Mouse (Mus musculus) embryo, embryonic 10.5 days (tissue): ENCODE results near the gene Arhgap15.

Experiments used
- DNase-seq: peaks from one replicate; pipeline ENCODE4 v3.0.0-alpha.2; 2015; ENCODE audit warnings: low spot score

Gene Arhgap15

DNA sequence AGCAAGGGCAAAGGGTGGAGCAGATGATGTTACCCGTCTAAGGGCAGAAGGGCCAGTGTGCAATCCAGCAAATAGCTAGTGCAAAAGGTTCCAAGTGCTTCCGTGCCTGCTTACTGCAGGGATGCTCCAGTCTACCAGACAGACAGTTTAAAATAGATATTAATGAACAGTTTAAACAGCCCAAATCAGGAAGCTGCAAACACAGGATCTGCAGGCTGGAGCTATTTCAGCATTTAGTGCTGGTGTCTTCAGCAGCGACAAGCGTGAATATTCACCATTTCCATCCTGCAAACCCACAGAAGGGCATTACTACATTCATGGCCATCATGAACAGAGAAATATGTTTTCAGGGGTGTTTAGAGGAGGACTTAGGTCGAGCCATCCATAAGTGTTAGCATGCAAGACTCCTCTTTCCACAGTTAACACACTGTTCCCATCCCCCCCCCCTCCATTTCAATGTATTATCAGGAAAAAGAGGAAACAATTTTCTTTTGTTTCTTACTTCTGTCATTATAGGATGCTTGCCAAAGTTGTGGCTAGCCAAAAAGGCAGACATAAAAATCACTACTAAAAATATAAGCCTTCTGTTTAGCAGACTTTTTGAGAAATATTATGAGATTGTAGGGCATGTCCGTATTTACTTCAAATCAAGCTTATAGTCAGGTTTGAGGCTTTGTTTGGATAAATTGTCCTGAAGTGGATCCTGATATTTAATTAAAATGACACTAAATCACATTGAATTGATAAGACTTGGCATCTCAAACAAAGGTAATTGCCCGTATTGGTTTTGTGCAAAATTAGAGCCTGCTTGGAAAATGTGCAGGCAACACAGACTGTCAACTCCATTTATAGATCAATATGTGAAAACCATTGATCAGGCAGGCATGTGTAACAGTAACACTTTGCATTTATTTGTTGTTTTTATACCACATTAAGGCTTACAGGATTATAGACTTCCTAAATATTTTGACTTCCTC, 35.4 kb downstream of the Arhgap15 start:
- DNase-seq, result no peak

DNA sequence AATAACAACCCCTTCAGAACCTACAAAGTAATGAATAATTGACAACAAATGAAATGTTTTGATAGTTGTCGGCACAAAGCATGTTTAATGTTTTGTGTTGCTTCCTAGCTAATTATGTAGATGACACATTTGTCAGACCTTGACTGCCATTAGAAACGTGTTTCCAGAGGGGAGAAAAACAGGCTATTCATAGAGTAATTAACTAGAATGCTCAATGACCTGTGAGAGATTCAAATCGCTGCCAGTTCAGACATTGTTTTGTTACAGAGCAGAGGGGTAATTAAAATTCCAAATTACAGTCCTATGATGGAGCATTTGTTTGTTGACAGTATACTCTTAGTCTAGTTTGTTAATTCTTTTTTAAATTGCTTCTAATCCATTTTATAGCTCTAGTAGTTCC, 37.5 kb downstream of the Arhgap15 start:
- no peak for DNase-seq

DNA sequence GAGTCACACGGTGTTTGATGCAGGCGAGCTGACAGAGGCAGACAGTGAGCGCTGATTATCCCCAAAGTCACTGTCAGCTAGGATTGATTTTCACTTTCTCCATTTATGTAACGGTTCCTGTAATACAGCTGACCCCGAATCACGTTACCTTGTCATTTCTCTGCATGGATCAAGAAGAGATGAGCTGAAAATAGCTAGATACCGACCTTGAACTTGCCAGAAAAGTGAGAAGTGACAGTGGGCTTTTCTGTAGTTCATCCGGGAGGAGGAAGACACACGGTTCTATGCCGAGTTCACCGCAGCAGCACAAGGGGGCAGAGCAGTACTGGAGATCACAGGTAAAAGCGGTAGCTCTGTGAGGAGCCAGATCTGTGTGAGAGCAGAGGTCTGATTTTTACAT, 38.5 kb downstream of the Arhgap15 start:
- peak; percentile 63 for DNase-seq

GRCm38 (mm10) chr2:43788484-43788883, 39.9 kb downstream of the Arhgap15 start:
- peak; percentile 29 for DNase-seq

DNA sequence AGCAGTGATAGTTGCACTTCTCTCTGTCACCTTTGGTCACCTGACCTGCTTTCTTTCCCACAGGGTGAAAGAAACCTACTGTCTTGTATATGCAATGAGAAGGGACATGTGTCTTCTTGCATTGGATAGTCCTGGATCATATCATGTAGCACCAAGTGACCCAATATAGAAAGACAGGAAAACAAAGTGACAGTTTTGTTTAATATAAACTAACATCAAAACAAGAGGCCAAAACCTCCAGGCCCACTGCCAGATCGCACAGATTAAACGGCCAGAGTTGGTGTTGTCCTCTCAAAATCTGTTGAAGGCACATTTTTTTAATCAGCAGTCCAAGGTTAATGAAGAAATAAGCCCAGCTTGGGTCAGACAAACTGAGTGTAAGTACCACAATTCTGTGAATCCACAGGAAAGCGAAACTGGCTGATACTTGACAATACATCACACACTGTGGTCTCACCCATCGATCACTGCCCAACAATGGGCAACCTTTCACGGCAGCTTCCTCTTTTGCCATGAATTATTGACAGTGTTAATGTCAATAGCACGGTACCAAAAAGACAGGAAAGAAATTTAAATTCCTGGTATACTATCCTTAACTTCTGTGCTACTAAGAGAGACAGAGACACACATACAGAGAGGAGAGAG, 41.5 kb downstream of the Arhgap15 start:
- DNase-seq, result no peak

DNA sequence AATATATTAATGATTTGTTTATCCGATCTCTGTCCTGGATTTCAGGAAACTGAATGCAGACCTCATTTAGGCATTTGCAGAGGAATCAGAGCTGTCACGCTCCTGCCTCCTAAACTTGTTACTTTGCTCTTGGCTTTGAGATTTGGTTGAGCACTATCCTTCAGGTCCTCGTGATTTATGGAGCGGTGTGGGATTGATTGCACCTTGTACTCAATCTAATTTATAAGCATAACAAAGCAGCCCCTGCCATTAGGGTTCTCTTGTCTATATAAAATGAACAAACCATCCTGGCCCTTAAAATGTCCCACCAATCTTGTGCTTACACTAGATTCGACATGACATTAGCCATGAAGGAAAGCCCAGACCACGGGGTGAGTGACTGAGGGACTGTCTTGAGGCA, 43.0 kb downstream of the Arhgap15 start:
- peak; percentile 30 for DNase-seq

DNA sequence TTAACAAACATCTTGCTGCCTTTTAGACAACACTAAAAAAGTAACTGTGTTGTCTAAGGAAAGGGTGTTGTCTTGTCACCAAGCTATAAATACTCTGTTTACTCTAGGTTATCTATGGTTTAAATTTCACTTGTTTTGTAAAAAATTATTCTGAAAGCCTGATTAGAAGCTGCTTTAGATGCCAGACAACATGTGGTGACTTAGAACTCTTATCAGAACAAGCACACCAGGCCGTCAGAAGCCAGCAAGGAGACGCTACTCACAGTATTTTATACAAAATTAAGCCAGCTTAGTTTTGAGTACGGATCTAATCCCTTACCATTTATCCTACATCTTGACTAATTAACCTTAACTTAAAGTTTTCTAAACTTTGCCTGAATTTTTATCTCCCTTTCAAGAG, 44.5 kb downstream of the Arhgap15 start:
- no peak for DNase-seq

DNA sequence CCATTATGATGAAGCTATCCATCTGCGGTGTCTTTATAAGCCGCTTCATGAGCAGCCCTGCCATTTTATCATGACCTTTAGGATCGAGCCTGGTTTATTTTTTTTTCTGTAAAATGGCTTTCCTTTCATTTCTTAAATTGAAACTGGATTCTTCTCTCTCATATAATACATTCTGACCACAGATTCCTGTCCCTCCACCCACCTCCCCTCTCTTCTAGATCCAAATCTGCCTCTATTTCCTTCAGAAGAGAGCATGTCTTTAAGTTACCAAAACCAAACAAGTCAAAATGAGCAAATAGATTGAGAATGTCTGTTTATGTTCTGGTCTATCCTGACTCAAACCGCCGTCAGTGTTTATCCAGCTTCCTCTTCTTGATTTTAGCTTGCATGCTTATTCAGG, 46.1 kb downstream of the Arhgap15 start:
- no peak for DNase-seq

- no peak for DNase-seq
Observed at GRCm38 (mm10) chr2:43796448-43796847, 47.8 kb downstream of the Arhgap15 start.

DNA sequence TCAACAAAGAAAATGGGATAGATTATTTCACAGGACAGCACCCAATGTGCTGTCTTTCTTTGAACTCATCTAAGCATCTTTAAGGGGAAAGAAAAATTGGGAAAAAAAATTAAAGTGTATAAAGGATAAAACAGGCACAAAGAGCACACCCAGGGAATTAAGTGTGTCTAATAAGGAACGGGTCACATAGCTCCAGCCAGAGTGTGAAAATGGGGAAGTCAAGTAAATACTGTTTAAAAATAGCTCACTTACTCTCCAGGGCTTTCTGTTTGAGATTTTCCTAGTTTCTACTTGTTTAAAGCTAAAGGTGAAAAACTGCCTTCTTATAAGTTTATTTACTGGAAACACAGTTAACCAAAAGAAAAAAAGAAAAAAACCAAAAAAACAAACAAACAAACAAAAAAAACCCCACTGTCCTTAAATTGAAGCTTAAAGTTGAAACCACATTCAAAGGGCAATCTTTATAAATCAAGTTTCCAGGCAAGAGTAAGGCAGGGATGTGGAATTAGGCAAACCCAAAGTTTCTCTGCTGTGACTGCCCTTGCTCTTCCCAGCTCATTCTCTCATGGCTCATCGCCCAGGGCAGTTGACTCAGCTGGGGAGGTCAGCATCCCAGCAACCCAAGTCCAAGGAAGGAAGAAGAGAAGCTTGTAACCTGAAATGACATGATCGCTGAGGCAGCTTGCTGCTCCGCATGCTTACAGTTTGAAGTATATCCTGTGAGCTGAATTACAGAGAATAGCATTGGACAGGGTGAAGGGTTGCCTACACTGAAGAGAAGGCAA, 57.5 kb downstream of the Arhgap15 start:
- DNase-seq, result peak; percentile 29

DNA sequence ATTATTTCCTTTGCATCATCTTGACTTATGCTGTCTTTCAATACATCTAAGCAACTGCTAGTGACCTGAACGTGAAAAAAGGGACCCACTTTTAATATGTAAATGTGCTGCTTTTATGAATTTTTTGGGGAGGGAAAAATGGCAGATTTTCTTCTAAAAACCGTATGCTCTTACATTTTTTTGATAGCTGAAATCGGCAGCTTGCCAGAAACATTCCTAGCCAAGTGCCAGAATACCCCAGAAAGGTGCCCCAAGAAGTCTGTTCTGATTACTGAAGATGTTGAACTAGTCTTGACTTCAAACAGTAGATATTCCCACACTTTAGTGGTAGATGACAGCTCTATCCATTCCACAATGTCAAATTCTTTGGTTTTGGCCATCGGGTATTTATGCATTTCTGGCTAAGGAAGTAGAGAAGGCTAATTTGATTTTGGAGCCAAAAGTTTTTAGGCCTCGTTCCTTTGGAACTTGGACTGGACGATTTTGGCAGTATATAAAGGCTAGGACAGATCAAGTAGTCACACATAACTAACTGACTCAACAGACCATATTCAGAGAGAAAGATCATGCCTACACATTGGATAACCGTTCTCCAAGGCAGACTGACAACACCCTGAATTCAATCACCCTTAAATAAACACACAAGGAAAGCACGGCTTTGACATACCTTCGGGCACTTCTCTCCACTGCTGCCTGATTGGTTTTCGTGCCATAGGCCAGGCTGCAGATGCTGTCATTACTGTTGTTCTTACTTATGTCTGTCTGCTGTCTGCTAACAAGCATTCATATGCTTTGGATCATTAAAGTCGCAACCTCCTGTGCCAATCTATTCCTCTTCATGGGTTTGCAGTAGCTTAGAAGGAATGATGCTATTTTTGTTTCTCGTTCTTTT, 67.5 kb downstream of the Arhgap15 start:
- no peak for DNase-seq

- DNase-seq, result no peak
Observed at GRCm38 (mm10) chr2:43816788-43817581, 68.4 kb downstream of the Arhgap15 start.

DNA sequence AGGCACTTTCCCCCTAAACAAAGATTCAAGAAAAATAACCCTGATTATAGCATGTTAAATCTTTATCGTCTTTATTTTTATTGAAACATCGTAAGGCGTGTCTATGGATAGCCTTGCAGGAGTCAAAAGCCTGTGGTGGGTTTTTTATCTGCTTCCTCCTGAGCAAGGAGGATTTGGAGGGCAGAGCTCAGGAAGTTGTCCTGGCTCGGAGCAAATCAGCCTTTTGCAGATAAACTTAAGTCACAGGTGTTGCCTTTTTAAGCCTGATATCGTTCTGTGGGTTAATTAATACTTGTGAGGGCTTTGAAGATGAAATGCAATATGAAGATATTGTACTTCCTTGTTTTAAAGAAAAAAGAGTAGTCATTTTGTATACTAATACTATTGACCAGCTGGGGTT, 87.3 kb downstream of the Arhgap15 start:
- no peak for DNase-seq

- DNase-seq, result no peak
Observed at GRCm38 (mm10) chr2:43841644-43842043, 93.0 kb downstream of the Arhgap15 start.

- peak; percentile 42 for DNase-seq
Observed at GRCm38 (mm10) chr2:43851195-43851594, 102.6 kb downstream of the Arhgap15 start.

GRCm38 (mm10) chr2:43862709-43863108, 114.1 kb downstream of the Arhgap15 start:
- no peak for DNase-seq

DNA sequence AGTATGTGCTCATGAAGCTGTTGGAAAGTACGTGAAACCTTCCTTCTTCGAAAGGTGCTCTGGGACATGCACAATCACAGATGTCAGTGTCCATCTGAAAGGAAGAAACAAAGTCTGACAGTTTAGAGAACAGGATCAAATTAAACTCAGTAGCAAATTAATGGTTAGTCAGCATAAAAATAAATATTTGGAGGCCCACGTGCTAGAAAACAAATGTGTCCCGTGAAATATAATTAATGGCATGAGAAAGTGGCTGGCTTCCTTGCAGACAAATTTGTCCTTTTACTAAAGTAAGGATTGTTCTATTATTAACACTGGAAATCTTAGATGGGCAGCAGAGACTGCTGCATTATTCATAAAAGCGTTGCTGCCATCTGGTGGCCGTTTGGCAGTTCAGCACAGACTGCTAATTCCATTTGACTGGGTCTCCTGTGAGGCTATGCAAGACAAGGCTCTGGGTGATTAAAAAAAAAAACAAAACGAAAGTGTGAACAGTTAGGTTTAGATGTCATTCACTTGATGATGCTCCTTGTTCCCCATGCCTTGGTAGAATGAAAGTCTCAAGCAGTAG, 153.9 kb downstream of the Arhgap15 start:
- DNase-seq, result peak; percentile 85

DNA sequence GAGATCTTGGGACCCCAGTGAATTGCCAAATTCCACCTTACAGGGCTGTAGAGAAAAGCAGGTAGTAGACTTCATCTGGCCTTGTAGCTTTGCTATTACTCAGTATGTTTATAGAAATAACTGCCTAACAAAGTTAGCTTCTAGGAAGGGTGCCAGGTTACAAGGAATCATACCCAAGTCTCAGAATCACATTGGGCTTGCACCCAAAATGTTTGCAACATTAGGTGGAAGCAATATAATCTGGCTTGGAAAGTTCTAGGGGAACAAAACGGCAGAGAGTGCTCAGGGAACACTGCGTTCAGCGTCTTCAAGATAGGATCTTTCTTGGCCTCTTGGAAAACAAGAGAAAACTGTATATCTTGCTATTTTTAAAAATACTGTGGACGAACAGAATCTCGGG, 158.9 kb downstream of the Arhgap15 start:
- DNase-seq, result no peak

GRCm38 (mm10) chr2:43914104-43914503, 165.5 kb downstream of the Arhgap15 start:
- DNase-seq, result no peak

DNA sequence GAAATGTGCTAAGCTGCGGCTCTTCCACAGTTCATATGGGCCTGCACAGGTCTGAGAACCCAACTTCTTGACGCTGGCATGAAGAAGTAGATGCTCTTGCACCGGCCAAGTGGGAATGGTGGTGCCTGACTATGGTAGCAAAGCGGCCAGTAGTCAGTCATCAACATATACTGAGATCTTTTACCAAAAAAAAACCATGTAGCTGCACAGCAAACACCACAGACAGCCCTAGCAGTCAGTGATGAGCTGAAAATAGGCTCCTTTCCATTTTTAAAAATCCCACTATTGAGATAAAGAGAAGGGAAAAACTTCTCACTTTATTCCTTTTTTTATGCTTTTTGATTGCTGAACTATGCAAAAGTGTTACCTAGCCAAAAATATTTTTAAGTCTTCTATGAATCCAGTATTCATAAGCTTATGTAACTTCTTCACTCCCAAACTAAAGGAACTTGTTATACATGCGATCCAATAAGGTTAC, 175.3 kb downstream of the Arhgap15 start:
- no peak for DNase-seq
